Mouse (Mus musculus): Measurements from ENCODE around the gene Rras. TPM values are rescaled to one million over a fixed set of nuclear protein-coding genes. Genes with fewer than 3 reads are reported as not detected.

Gene Rras
- total and polyA plus RNA-seq, 3 experiments: 3.2 to 16.3 (median 5.6) TPM

- peaks cover 56% of the 10 kb centered on the region for H3K4me1 ChIP-seq (ENCODE audit: insufficient read depth, low read depth, low read length)
- H3K36me3 ChIP-seq (replicated peaks): peaks cover 61% of the 10 kb centered on the region
- ATAC-seq (ENCODE audit: extremely low read depth, insufficient number of reproducible peaks, low FRiP score, poor library complexity, severe bottlenecking) (no peak), DNase-seq (ENCODE audit: low spot score) (no peak)
- TF ChIP-seq POLR2AphosphoS5 (IDR thresholded peaks at IDR 0.05; ENCODE audit: insufficient replicate concordance, low read depth, low read length): no peak
- no peaks in the 10 kb centered on the region for H3K9me3 ChIP-seq (replicated peaks)
- no peak overlapping the region; the same call in 1 of the 2 replicates for H3K4me3 ChIP-seq (ENCODE audit: low read depth, low read length)
- no peaks in the 10 kb centered on the region for H3K27me3 ChIP-seq (ENCODE audit: insufficient read depth, low read length)
These were observed 4.2 kb upstream of the Rras start for GRCm38 (mm10) chr7:45013366-45014095.

GRCm38 (mm10) chr7:45014096-45014451 lies 3.7 kb upstream of the Rras start:
- DNase-seq (ENCODE audit: low spot score) (no peak), ATAC-seq (ENCODE audit: extremely low read depth, insufficient number of reproducible peaks, low FRiP score, poor library complexity, severe bottlenecking) (no peak)
- Histone ChIP-seq H3K4me1 (ENCODE audit: insufficient read depth, low read depth, low read length) (peaks cover 61% of the 10 kb centered on the region), H3K4me3 (ENCODE audit: low read depth, low read length) (no peak overlapping the region), H3K36me3 (replicated peaks) (peaks cover 56% of the 10 kb centered on the region), H3K9me3 (replicated peaks) (no peaks in the 10 kb centered on the region), H3K27me3 (ENCODE audit: insufficient read depth, low read length) (peaks cover 3% of the 10 kb centered on the region)
- TF ChIP-seq POLR2AphosphoS5 (IDR thresholded peaks at IDR 0.05; ENCODE audit: insufficient replicate concordance, low read depth, low read length): no peak
- TF ChIP-seq GATA1 (IDR thresholded peaks at IDR 0.05; ENCODE audit: borderline replicate concordance, low read length): no peak
- no peak for TF ChIP-seq CTCF (IDR thresholded peaks at IDR 0.05; ENCODE audit: low read depth, low read length)
- TF ChIP-seq TAL1 (conservative IDR thresholded peaks at IDR 0.05; ENCODE audit: low read depth, low read length): no peak
- no peak for TF ChIP-seq GATA2 (IDR thresholded peaks at IDR 0.05; ENCODE audit: borderline replicate concordance, low read depth, low read length)

- DNase-seq (ENCODE audit: low spot score) (no peak), ATAC-seq (ENCODE audit: extremely low read depth, insufficient number of reproducible peaks, low FRiP score, poor library complexity, severe bottlenecking) (no peak)
- H3K9me3 ChIP-seq (replicated peaks): no peaks in the 10 kb centered on the region
- H3K4me3 ChIP-seq (ENCODE audit: low read depth, low read length): peak overlapping the region; percentile 92
- H3K36me3 ChIP-seq (replicated peaks): peaks cover 42% of the 10 kb centered on the region
- TF ChIP-seq POLR2AphosphoS5 (IDR thresholded peaks at IDR 0.05; ENCODE audit: insufficient replicate concordance, low read depth, low read length) (no peak), GATA1 (IDR thresholded peaks at IDR 0.05; ENCODE audit: borderline replicate concordance, low read length) (no peak), TAL1 (conservative IDR thresholded peaks at IDR 0.05; ENCODE audit: low read depth, low read length) (no peak), CTCF (IDR thresholded peaks at IDR 0.05; ENCODE audit: low read depth, low read length) (no peak), GATA2 (IDR thresholded peaks at IDR 0.05; ENCODE audit: borderline replicate concordance, low read depth, low read length) (no peak)
- peaks cover 17% of the 10 kb centered on the region for H3K27me3 ChIP-seq (ENCODE audit: insufficient read depth, low read length)
- peaks cover 62% of the 10 kb centered on the region for H3K4me1 ChIP-seq (ENCODE audit: insufficient read depth, low read depth, low read length)
These were observed 2.3 kb upstream of the Rras start for GRCm38 (mm10) chr7:45015344-45015956.

GRCm38 (mm10) chr7:45015957-45016612 lies 1.7 kb upstream of the Rras start, which contains the start of gene Scaf1:
Gene Scaf1 (minus strand): TSS chr7:45016363.
- Histone ChIP-seq H3K4me1 (ENCODE audit: insufficient read depth, low read depth, low read length) (peaks cover 64% of the 10 kb centered on the region), H3K9me3 (replicated peaks) (no peaks in the 10 kb centered on the region), H3K36me3 (replicated peaks) (peaks cover 37% of the 10 kb centered on the region), H3K27me3 (ENCODE audit: insufficient read depth, low read length) (peaks cover 22% of the 10 kb centered on the region), H3K4me3 (ENCODE audit: low read depth, low read length) (peak within 1 kb of the TSS; percentile 92)
- TF ChIP-seq POLR2AphosphoS5 (IDR thresholded peaks at IDR 0.05; ENCODE audit: insufficient replicate concordance, low read depth, low read length) (no peak), CTCF (IDR thresholded peaks at IDR 0.05; ENCODE audit: low read depth, low read length) (no peak), TAL1 (conservative IDR thresholded peaks at IDR 0.05; ENCODE audit: low read depth, low read length) (no peak), GATA1 (IDR thresholded peaks at IDR 0.05; ENCODE audit: borderline replicate concordance, low read length) (no peak), GATA2 (IDR thresholded peaks at IDR 0.05; ENCODE audit: borderline replicate concordance, low read depth, low read length) (no peak)
- DNase-seq (ENCODE audit: low spot score): peak; percentile 76
- peak; percentile 77 for ATAC-seq (ENCODE audit: extremely low read depth, insufficient number of reproducible peaks, low FRiP score, poor library complexity, severe bottlenecking)

GRCm38 (mm10) chr7:45016761-45017160 lies 1.0 kb upstream of the Rras start:
- peaks cover 32% of the 10 kb centered on the region for H3K36me3 ChIP-seq (replicated peaks)
- peaks cover 59% of the 10 kb centered on the region for H3K4me1 ChIP-seq (ENCODE audit: insufficient read depth, low read depth, low read length)
- H3K27me3 ChIP-seq (ENCODE audit: insufficient read depth, low read length): peaks cover 24% of the 10 kb centered on the region
- ATAC-seq (ENCODE audit: extremely low read depth, insufficient number of reproducible peaks, low FRiP score, poor library complexity, severe bottlenecking): no peak
- DNase-seq (ENCODE audit: low spot score): no peak
- H3K9me3 ChIP-seq (replicated peaks): no peaks in the 10 kb centered on the region
- H3K4me3 ChIP-seq (ENCODE audit: low read depth, low read length): peak overlapping the region; percentile 92
- TF ChIP-seq CTCF (IDR thresholded peaks at IDR 0.05; ENCODE audit: low read depth, low read length): no peak
- no peak for TF ChIP-seq POLR2AphosphoS5 (IDR thresholded peaks at IDR 0.05; ENCODE audit: insufficient replicate concordance, low read depth, low read length)
- no peak for TF ChIP-seq GATA2 (IDR thresholded peaks at IDR 0.05; ENCODE audit: borderline replicate concordance, low read depth, low read length)

- Histone ChIP-seq H3K36me3 (replicated peaks) (peaks cover 8% of the 10 kb centered on the region), H3K9me3 (replicated peaks) (no peaks in the 10 kb centered on the region), H3K4me1 (ENCODE audit: insufficient read depth, low read depth, low read length) (peaks cover 40% of the 10 kb centered on the region), H3K27me3 (ENCODE audit: insufficient read depth, low read length) (peaks cover 24% of the 10 kb centered on the region), H3K4me3 (ENCODE audit: low read depth, low read length) (no peak overlapping the region)
- TF ChIP-seq GATA1 (IDR thresholded peaks at IDR 0.05; ENCODE audit: borderline replicate concordance, low read length): no peak
- no peak for TF ChIP-seq TAL1 (conservative IDR thresholded peaks at IDR 0.05; ENCODE audit: low read depth, low read length)
- TF ChIP-seq POLR2AphosphoS5 (IDR thresholded peaks at IDR 0.05; ENCODE audit: insufficient replicate concordance, low read depth, low read length): no peak
- TF ChIP-seq CTCF (IDR thresholded peaks at IDR 0.05; ENCODE audit: low read depth, low read length): no peak
- TF ChIP-seq GATA2 (IDR thresholded peaks at IDR 0.05; ENCODE audit: borderline replicate concordance, low read depth, low read length): no peak
- no peak for DNase-seq (ENCODE audit: low spot score)
- ATAC-seq (ENCODE audit: extremely low read depth, insufficient number of reproducible peaks, low FRiP score, poor library complexity, severe bottlenecking): no peak
These were observed 1.3 kb downstream of the Rras start for GRCm38 (mm10) chr7:45019031-45019571.
